Mouse (Mus musculus) midbrain, embryonic 16.5 days (tissue): Measurements from ENCODE around the gene Nppa. TPM values are rescaled to one million over a fixed set of nuclear protein-coding genes. Genes with fewer than 3 reads are reported as not detected.

ENCODE experiments used
- ATAC-seq: fragments of 200-750 bp; cut with Nextera tagmentation; 2 replicates; pipeline ENCODE4 v1.8.0; 2017; ENCODE audit warnings: moderate TSS enrichment
- H3K27ac ChIP-seq: fragments of 300-500 bp; sonication (generic); 2 replicates; pipeline ENCODE4 v1.5.1; 2014; ENCODE audit warnings: mild to moderate bottlenecking, low read length, mixed read lengths
- H3K27me3 ChIP-seq: fragments of 300-500 bp; sonication (generic); 2 replicates; pipeline ENCODE4 v1.6.1; 2014; ENCODE audit warnings: low read depth, low read length, mixed read lengths; ENCODE audit not compliant: control insufficient read depth, insufficient read depth
- H3K36me3 ChIP-seq: fragments of 300-500 bp; sonication (generic); 2 replicates; pipeline ENCODE4 v1.6.1; 2014; ENCODE audit warnings: mild to moderate bottlenecking, low read length, moderate library complexity, mixed read lengths; ENCODE audit not compliant: control insufficient read depth, insufficient read depth
- H3K4me1 ChIP-seq: fragments of 300-500 bp; sonication (generic); 2 replicates; pipeline ENCODE4 v1.6.1; 2014; ENCODE audit warnings: mild to moderate bottlenecking, low read length, mixed read lengths; ENCODE audit not compliant: control insufficient read depth, insufficient read depth
- H3K4me2 ChIP-seq: fragments of 300-500 bp; sonication (generic); 2 replicates; pipeline ENCODE4 v1.6.1; 2014; ENCODE audit warnings: mild to moderate bottlenecking, low read length, mixed read lengths
- H3K4me3 ChIP-seq: fragments of 300-500 bp; sonication (generic); 2 replicates; pipeline ENCODE4 v1.5.1; 2014; ENCODE audit warnings: low read depth, mild to moderate bottlenecking, low read length, moderate library complexity, mixed read lengths
- H3K9ac ChIP-seq: fragments of 300-500 bp; sonication (generic); 2 replicates; pipeline ENCODE4 v1.6.1; 2014; ENCODE audit warnings: low read depth, low read length, mixed read lengths
- H3K9me3 ChIP-seq: fragments of 300-500 bp; sonication (generic); replicated peaks from 2 replicates; pipeline ENCODE4 v1.6.1; 2014; ENCODE audit warnings: mild to moderate bottlenecking, low read length, mixed read lengths; ENCODE audit not compliant: control insufficient read depth, poor library complexity, severe bottlenecking
- WGBS: fragments of 180-500 bp; shearing (Covaris S2); extraction: QIAGEN DNeasy Blood & Tissue Kit; methylation state at CpG from one replicate; pipeline ENCODE4 v1.1.7; 2014; 5-methylcytosine and 5-hydroxymethylcytosine counted together
- polyA plus RNA-seq: library from polyadenylated mRNA; unstranded; fragments of >200 nt; fragmentation: Nextera tagmentation; extraction: Ambion mirVana; gene quantifications from 2 replicates; pipeline ENCODE4 v1.2.1, GENCODE M21; 2015

Gene Nppa
- polyA plus RNA-seq, 1 experiment from 2014 or later = 3.3 TPM

- no peaks in the 10 kb centered on the region for H3K9me3 ChIP-seq
- H3K4me2 ChIP-seq = no peak overlapping the region
- WGBS = 39% methylated on average over 8 of the region's 8 CpGs
- peaks cover 23% of the 10 kb centered on the region for H3K4me1 ChIP-seq
- no peak for ATAC-seq
- H3K9ac ChIP-seq = 0 out of 2 replicates have a peak overlapping the region, but pooled peaks have one; percentile 11
- H3K27ac ChIP-seq = peak overlapping the region; percentile 60
- H3K4me3 ChIP-seq = no peak overlapping the region
- peaks cover 13% of the 10 kb centered on the region; the same call in 1 of the 2 replicates for H3K36me3 ChIP-seq
- no peaks in the 10 kb centered on the region for H3K27me3 ChIP-seq
Observed at GRCm38 (mm10) chr4:148001866-148002265, 1.3 kb downstream of the Nppa start.

- Histone ChIP-seq H3K36me3 (peaks cover 17% of the 10 kb centered on the region; the same call in 1 of the 2 replicates), H3K27ac (no peak overlapping the region), H3K4me3 (no peak overlapping the region), H3K9me3 (no peaks in the 10 kb centered on the region), H3K4me2 (no peak overlapping the region), H3K4me1 (peaks cover 23% of the 10 kb centered on the region), H3K9ac (no peak overlapping the region), H3K27me3 (no peaks in the 10 kb centered on the region)
- 89% methylated on average over 7 of the region's 7 CpGs for WGBS
- ATAC-seq = no peak
Observed at GRCm38 (mm10) chr4:148004361-148004760, 3.8 kb downstream of the Nppa start.

- Histone ChIP-seq H3K9ac (no peak overlapping the region), H3K27me3 (no peaks in the 10 kb centered on the region), H3K4me3 (no peak overlapping the region), H3K9me3 (no peaks in the 10 kb centered on the region), H3K27ac (no peak overlapping the region), H3K36me3 (peaks cover 55% of the 10 kb centered on the region), H3K4me2 (no peak overlapping the region), H3K4me1 (no peaks in the 10 kb centered on the region)
- ATAC-seq = no peak
- WGBS = 77% methylated on average over 4 of the region's 4 CpGs
Observed at GRCm38 (mm10) chr4:148008412-148008811, 7.9 kb downstream of the Nppa start.

- no peak for ATAC-seq
- H3K27ac ChIP-seq = no peak overlapping the region
- 94% methylated on average over 2 of the region's 2 CpGs for WGBS
- H3K9ac ChIP-seq = no peak overlapping the region
- no peaks in the 10 kb centered on the region for H3K9me3 ChIP-seq
- no peaks in the 10 kb centered on the region for H3K4me1 ChIP-seq
- no peak overlapping the region for H3K4me2 ChIP-seq
- no peak overlapping the region for H3K4me3 ChIP-seq
- no peaks in the 10 kb centered on the region for H3K27me3 ChIP-seq
- peaks cover 63% of the 10 kb centered on the region for H3K36me3 ChIP-seq
Observed at GRCm38 (mm10) chr4:148009641-148010040, 9.1 kb downstream of the Nppa start.

GRCm38 (mm10) chr4:148011332-148011731, 10.8 kb downstream of the Nppa start:
- Histone ChIP-seq H3K27me3 (no peaks in the 10 kb centered on the region), H3K9ac (no peak overlapping the region), H3K4me1 (no peaks in the 10 kb centered on the region), H3K4me2 (no peak overlapping the region), H3K9me3 (no peaks in the 10 kb centered on the region), H3K27ac (no peak overlapping the region), H3K4me3 (no peak overlapping the region), H3K36me3 (peaks cover 68% of the 10 kb centered on the region)
- no peak for ATAC-seq
- 67% methylated on average over 3 of the region's 3 CpGs for WGBS

GRCm38 (mm10) chr4:148012216-148012615, 11.7 kb downstream of the Nppa start:
- ATAC-seq = no peak
- no peaks in the 10 kb centered on the region for H3K9me3 ChIP-seq
- WGBS = 95% methylated on average over 4 of the region's 4 CpGs
- H3K27me3 ChIP-seq = no peaks in the 10 kb centered on the region
- H3K4me3 ChIP-seq = no peak overlapping the region
- no peaks in the 10 kb centered on the region for H3K4me1 ChIP-seq
- no peak overlapping the region for H3K9ac ChIP-seq
- H3K36me3 ChIP-seq = peaks cover 75% of the 10 kb centered on the region
- H3K27ac ChIP-seq = no peak overlapping the region
- H3K4me2 ChIP-seq = no peak overlapping the region

GRCm38 (mm10) chr4:148015418-148015817, 14.9 kb downstream of the Nppa start:
- WGBS = 78% methylated on average over 10 of the region's 10 CpGs
- peaks cover 79% of the 10 kb centered on the region for H3K36me3 ChIP-seq
- no peak for ATAC-seq
- H3K9me3 ChIP-seq = no peaks in the 10 kb centered on the region
- H3K4me1 ChIP-seq = no peaks in the 10 kb centered on the region
- H3K4me2 ChIP-seq = no peak overlapping the region
- H3K27ac ChIP-seq = no peak overlapping the region
- H3K27me3 ChIP-seq = no peaks in the 10 kb centered on the region
- no peak overlapping the region for H3K4me3 ChIP-seq
- no peak overlapping the region for H3K9ac ChIP-seq

- ATAC-seq = no peak
- Histone ChIP-seq H3K4me1 (no peaks in the 10 kb centered on the region), H3K27me3 (no peaks in the 10 kb centered on the region), H3K9me3 (no peaks in the 10 kb centered on the region), H3K4me3 (no peak overlapping the region), H3K9ac (no peak overlapping the region), H3K27ac (no peak overlapping the region), H3K4me2 (no peak overlapping the region), H3K36me3 (peaks cover 74% of the 10 kb centered on the region)
- 88% methylated on average over 3 of the region's 3 CpGs for WGBS
Observed at GRCm38 (mm10) chr4:148016981-148017380, 16.5 kb downstream of the Nppa start.

GRCm38 (mm10) chr4:148018410-148018809, 17.9 kb downstream of the Nppa start:
- Histone ChIP-seq H3K27ac (peak overlapping the region; percentile 35; the same call in 1 of the 2 replicates), H3K9ac (no peak overlapping the region)
- 27% methylated on average over 2 of the region's 2 CpGs for WGBS

More at GRCm38 (mm10) chr4:148018410-148018809, 17.9 kb downstream of the Nppa start:
- H3K4me3 ChIP-seq = no peak overlapping the region
- H3K36me3 ChIP-seq = peaks cover 73% of the 10 kb centered on the region
- H3K4me2 ChIP-seq = no peak overlapping the region
- no peaks in the 10 kb centered on the region for H3K4me1 ChIP-seq
- ATAC-seq = peak; percentile 54
- no peaks in the 10 kb centered on the region for H3K27me3 ChIP-seq
- no peaks in the 10 kb centered on the region for H3K9me3 ChIP-seq
